Mouse (Mus musculus): ENCODE results near the gene Pfn1. TPM values are rescaled to one million over a fixed set of nuclear protein-coding genes. Genes with fewer than 3 reads are reported as not detected.

The Pfn1 gene
- polyA plus RNA-seq, 1 experiment from 2014 or later = 1,326 TPM

- Histone ChIP-seq H3K27ac (ENCODE audit: low read depth, low read length) (no peak overlapping the region), H3K4me2 (no peak overlapping the region), H3K36me3 (ENCODE audit: control insufficient read depth, insufficient read depth, low read length) (peaks cover 2% of the 10 kb centered on the region; the same call in 1 of the 2 replicates), H3K4me3 (ENCODE audit: low read depth, low read length) (no peak overlapping the region), H3K27me3 (ENCODE audit: control insufficient read depth, insufficient read depth, low read length) (no peaks in the 10 kb centered on the region), H3K4me1 (ENCODE audit: control insufficient read depth, insufficient read depth, low read length) (peaks cover 9% of the 10 kb centered on the region), H3K9ac (ENCODE audit: low read length) (no peak overlapping the region), H3K9me3 (ENCODE audit: control insufficient read depth, low read length) (no peaks in the 10 kb centered on the region)
- 93% methylated on average over 8 of the region's 8 CpGs for WGBS
- DNase-seq (ENCODE audit: low spot score, missing footprints) (no peak), ATAC-seq (ENCODE audit: low FRiP score) (no peak)
Measured at GRCm38 (mm10) chr11:70679361-70679760, 24.9 kb upstream of the Pfn1 start.

- Histone ChIP-seq H3K4me2 (no peak overlapping the region), H3K4me1 (ENCODE audit: control insufficient read depth, insufficient read depth, low read length) (peaks cover 9% of the 10 kb centered on the region), H3K27me3 (ENCODE audit: control insufficient read depth, insufficient read depth, low read length) (no peaks in the 10 kb centered on the region), H3K27ac (ENCODE audit: low read depth, low read length) (no peak overlapping the region), H3K9me3 (ENCODE audit: control insufficient read depth, low read length) (no peaks in the 10 kb centered on the region), H3K36me3 (ENCODE audit: control insufficient read depth, insufficient read depth, low read length) (peaks cover 1% of the 10 kb centered on the region; the same call in 1 of the 2 replicates), H3K4me3 (ENCODE audit: low read depth, low read length) (no peak overlapping the region), H3K9ac (ENCODE audit: low read length) (no peak overlapping the region)
- ATAC-seq (ENCODE audit: low FRiP score) (no peak), DNase-seq (ENCODE audit: low spot score, missing footprints) (peak; percentile 66)
- WGBS = 83% methylated on average over 2 of the region's 2 CpGs
Measured at GRCm38 (mm10) chr11:70678576-70678975, 24.1 kb upstream of the Pfn1 start.

GRCm38 (mm10) chr11:70678092-70678491 lies 23.6 kb upstream of the Pfn1 start:
- DNase-seq (ENCODE audit: low spot score, missing footprints) = no peak
- Histone ChIP-seq H3K9me3 (ENCODE audit: control insufficient read depth, low read length) (no peaks in the 10 kb centered on the region), H3K9ac (ENCODE audit: low read length) (no peak overlapping the region), H3K4me2 (no peak overlapping the region), H3K27me3 (ENCODE audit: control insufficient read depth, insufficient read depth, low read length) (no peaks in the 10 kb centered on the region), H3K4me1 (ENCODE audit: control insufficient read depth, insufficient read depth, low read length) (peaks cover 9% of the 10 kb centered on the region), H3K36me3 (ENCODE audit: control insufficient read depth, insufficient read depth, low read length) (no peaks in the 10 kb centered on the region), H3K27ac (ENCODE audit: low read depth, low read length) (no peak overlapping the region), H3K4me3 (ENCODE audit: low read depth, low read length) (no peak overlapping the region)
- WGBS = 81% methylated on average over 9 of the region's 9 CpGs
- ATAC-seq (ENCODE audit: low FRiP score) = no peak

GRCm38 (mm10) chr11:70674501-70674900 lies 20.1 kb upstream of the Pfn1 start:
- ATAC-seq (ENCODE audit: low FRiP score) (no peak), DNase-seq (ENCODE audit: low spot score, missing footprints) (peak; percentile 82)
- H3K4me2 ChIP-seq = no peak overlapping the region
- H3K4me1 ChIP-seq (ENCODE audit: control insufficient read depth, insufficient read depth, low read length) = peaks cover 12% of the 10 kb centered on the region
- H3K27me3 ChIP-seq (ENCODE audit: control insufficient read depth, insufficient read depth, low read length) = no peaks in the 10 kb centered on the region
- H3K9ac ChIP-seq (ENCODE audit: low read length) = no peak overlapping the region
- H3K9me3 ChIP-seq (ENCODE audit: control insufficient read depth, low read length) = no peaks in the 10 kb centered on the region
- H3K27ac ChIP-seq (ENCODE audit: low read depth, low read length) = no peak overlapping the region
- whole genome bisulfite sequencing = 62% methylated on average over 11 of the region's 11 CpGs
- no peak overlapping the region for H3K4me3 ChIP-seq (ENCODE audit: low read depth, low read length)
- H3K36me3 ChIP-seq (ENCODE audit: control insufficient read depth, insufficient read depth, low read length) = 0 out of 2 replicates have a peak, but pooled peaks cover 3% of the 10 kb centered on the region

GRCm38 (mm10) chr11:70674014-70674413 lies 19.6 kb upstream of the Pfn1 start:
- 59% methylated on average over 6 of the region's 6 CpGs for WGBS
- Histone ChIP-seq H3K27ac (ENCODE audit: low read depth, low read length) (no peak overlapping the region), H3K9me3 (ENCODE audit: control insufficient read depth, low read length) (no peaks in the 10 kb centered on the region), H3K27me3 (ENCODE audit: control insufficient read depth, insufficient read depth, low read length) (no peaks in the 10 kb centered on the region), H3K4me3 (ENCODE audit: low read depth, low read length) (no peak overlapping the region), H3K4me1 (ENCODE audit: control insufficient read depth, insufficient read depth, low read length) (peaks cover 12% of the 10 kb centered on the region), H3K9ac (ENCODE audit: low read length) (no peak overlapping the region), H3K4me2 (no peak overlapping the region), H3K36me3 (ENCODE audit: control insufficient read depth, insufficient read depth, low read length) (0 out of 2 replicates have a peak, but pooled peaks cover 3% of the 10 kb centered on the region)
- DNase-seq (ENCODE audit: low spot score, missing footprints) = peak; percentile 80
- no peak for ATAC-seq (ENCODE audit: low FRiP score)

- H3K36me3 ChIP-seq (ENCODE audit: control insufficient read depth, insufficient read depth, low read length) = 0 out of 2 replicates have a peak, but pooled peaks cover 3% of the 10 kb centered on the region
- no peak overlapping the region for H3K4me3 ChIP-seq (ENCODE audit: low read depth, low read length)
- H3K27ac ChIP-seq (ENCODE audit: low read depth, low read length) = no peak overlapping the region
- peaks cover 19% of the 10 kb centered on the region for H3K4me1 ChIP-seq (ENCODE audit: control insufficient read depth, insufficient read depth, low read length)
- DNase-seq (ENCODE audit: low spot score, missing footprints) (peak; percentile 8), ATAC-seq (ENCODE audit: low FRiP score) (no peak)
- 73% methylated on average over 16 of the region's 16 CpGs for WGBS
- no peaks in the 10 kb centered on the region for H3K9me3 ChIP-seq (ENCODE audit: control insufficient read depth, low read length)
- no peak overlapping the region for H3K9ac ChIP-seq (ENCODE audit: low read length)
- H3K27me3 ChIP-seq (ENCODE audit: control insufficient read depth, insufficient read depth, low read length) = no peaks in the 10 kb centered on the region
- no peak overlapping the region for H3K4me2 ChIP-seq
Measured at GRCm38 (mm10) chr11:70671333-70672047, 17.0 kb upstream of the Pfn1 start.

- H3K4me3 ChIP-seq (ENCODE audit: low read depth, low read length) = peak overlapping the region; percentile 58
- DNase-seq (ENCODE audit: low spot score, missing footprints) (no peak), ATAC-seq (ENCODE audit: low FRiP score) (no peak)
- H3K9ac ChIP-seq (ENCODE audit: low read length) = peak overlapping the region; percentile 87
- H3K9me3 ChIP-seq (ENCODE audit: control insufficient read depth, low read length) = no peaks in the 10 kb centered on the region
- H3K36me3 ChIP-seq (ENCODE audit: control insufficient read depth, insufficient read depth, low read length) = 0 out of 2 replicates have a peak, but pooled peaks cover 3% of the 10 kb centered on the region
- H3K4me1 ChIP-seq (ENCODE audit: control insufficient read depth, insufficient read depth, low read length) = peaks cover 19% of the 10 kb centered on the region
- peak overlapping the region; percentile 94 for H3K27ac ChIP-seq (ENCODE audit: low read depth, low read length)
- WGBS = 47% methylated on average over 14 of the region's 14 CpGs
- no peaks in the 10 kb centered on the region for H3K27me3 ChIP-seq (ENCODE audit: control insufficient read depth, insufficient read depth, low read length)
- peak overlapping the region; percentile 97 for H3K4me2 ChIP-seq
Measured at GRCm38 (mm10) chr11:70670483-70670882, 16.0 kb upstream of the Pfn1 start.

GRCm38 (mm10) chr11:70669582-70670345 lies 15.3 kb upstream of the Pfn1 start:
- DNase-seq (ENCODE audit: low spot score, missing footprints) (peak; percentile 97), ATAC-seq (ENCODE audit: low FRiP score) (peak; percentile 36)
- under 1% methylated on average over 31 of the region's 31 CpGs for WGBS
- H3K9ac ChIP-seq (ENCODE audit: low read length) = peak overlapping the region; percentile 87
- H3K9me3 ChIP-seq (ENCODE audit: control insufficient read depth, low read length) = no peaks in the 10 kb centered on the region
- no peaks in the 10 kb centered on the region for H3K27me3 ChIP-seq (ENCODE audit: control insufficient read depth, insufficient read depth, low read length)
- H3K4me2 ChIP-seq = peak overlapping the region; percentile 97
- peak overlapping the region; percentile 58 for H3K4me3 ChIP-seq (ENCODE audit: low read depth, low read length)
- peak overlapping the region; percentile 94 for H3K27ac ChIP-seq (ENCODE audit: low read depth, low read length)
- 0 out of 2 replicates have a peak, but pooled peaks cover 7% of the 10 kb centered on the region for H3K36me3 ChIP-seq (ENCODE audit: control insufficient read depth, insufficient read depth, low read length)
- peaks cover 19% of the 10 kb centered on the region for H3K4me1 ChIP-seq (ENCODE audit: control insufficient read depth, insufficient read depth, low read length)
